Mouse (Mus musculus) hindbrain, embryonic 15.5 days (tissue): ENCODE data around the gene Dio1. TPM values are rescaled to one million over a fixed set of nuclear protein-coding genes. Genes with fewer than 3 reads are reported as not detected.

ENCODE experiments used
- ATAC-seq: fragments of 200-750 bp; cut with Nextera tagmentation; 2 replicates; pipeline ENCODE4 v1.8.0; 2017; ENCODE audit warnings: low read depth, moderate number of reproducible peaks, moderate TSS enrichment; ENCODE audit not compliant: low FRiP score
- H3K27ac ChIP-seq: fragments of 300-500 bp; sonication (generic); replicated peaks from 2 replicates; pipeline ENCODE4 v1.5.1; 2015; ENCODE audit warnings: mild to moderate bottlenecking, inconsistent platforms
- H3K27me3 ChIP-seq: fragments of 300-500 bp; sonication (generic); 2 replicates; pipeline ENCODE4 v1.6.1; 2015; ENCODE audit warnings: control low read depth, inconsistent platforms
- H3K36me3 ChIP-seq: fragments of 300-500 bp; sonication (generic); 2 replicates; pipeline ENCODE4 v1.6.1; 2015; ENCODE audit warnings: control low read depth, inconsistent platforms
- H3K4me1 ChIP-seq: fragments of 300-500 bp; sonication (generic); replicated peaks from 2 replicates; pipeline ENCODE4 v1.6.1; 2015; ENCODE audit warnings: control low read depth, inconsistent platforms
- H3K4me2 ChIP-seq: fragments of 300-500 bp; sonication (generic); 2 replicates; pipeline ENCODE4 v1.6.1; 2015; ENCODE audit warnings: moderate library complexity, mild to moderate bottlenecking, inconsistent platforms
- H3K4me3 ChIP-seq: fragments of 300-500 bp; sonication (generic); 2 replicates; pipeline ENCODE4 v1.5.1; 2015; ENCODE audit warnings: mild to moderate bottlenecking, inconsistent platforms
- H3K9ac ChIP-seq: fragments of 300-500 bp; sonication (generic); 2 replicates; pipeline ENCODE4 v1.6.1; 2015; ENCODE audit warnings: inconsistent platforms
- H3K9me3 ChIP-seq: fragments of 300-500 bp; sonication (generic); 2 replicates; pipeline ENCODE4 v1.6.1; 2016; ENCODE audit warnings: control low read depth, inconsistent platforms
- WGBS: fragments of 180-500 bp; shearing (Covaris S2); methylation state at CpG from one replicate; pipeline ENCODE4 v1.1.7; 2015; 5-methylcytosine and 5-hydroxymethylcytosine counted together
- polyA plus RNA-seq: library from polyadenylated mRNA; unstranded; fragments of >200 nt; fragmentation: Nextera tagmentation; extraction: Ambion mirVana; gene quantifications from 2 replicates; pipeline ENCODE4 v1.2.1, GENCODE M21; 2015

The Dio1 gene
- polyA plus RNA-seq, 1 experiment from 2014 or later, result not detected

GRCm38 (mm10) chr4:107299779-107300340 lies 7.1 kb downstream of the Dio1 start:
- 92% methylated on average over 7 of the region's 7 CpGs for WGBS
- no peak for ATAC-seq
- H3K9ac ChIP-seq, result no peak overlapping the region
- no peak overlapping the region for H3K4me3 ChIP-seq
- H3K27me3 ChIP-seq, result no peaks in the 10 kb centered on the region
- no peak overlapping the region for H3K4me2 ChIP-seq
- H3K4me1 ChIP-seq, result no peaks in the 10 kb centered on the region
- H3K9me3 ChIP-seq, result no peaks in the 10 kb centered on the region
- no peak overlapping the region for H3K27ac ChIP-seq
- H3K36me3 ChIP-seq, result no peaks in the 10 kb centered on the region

DNA sequence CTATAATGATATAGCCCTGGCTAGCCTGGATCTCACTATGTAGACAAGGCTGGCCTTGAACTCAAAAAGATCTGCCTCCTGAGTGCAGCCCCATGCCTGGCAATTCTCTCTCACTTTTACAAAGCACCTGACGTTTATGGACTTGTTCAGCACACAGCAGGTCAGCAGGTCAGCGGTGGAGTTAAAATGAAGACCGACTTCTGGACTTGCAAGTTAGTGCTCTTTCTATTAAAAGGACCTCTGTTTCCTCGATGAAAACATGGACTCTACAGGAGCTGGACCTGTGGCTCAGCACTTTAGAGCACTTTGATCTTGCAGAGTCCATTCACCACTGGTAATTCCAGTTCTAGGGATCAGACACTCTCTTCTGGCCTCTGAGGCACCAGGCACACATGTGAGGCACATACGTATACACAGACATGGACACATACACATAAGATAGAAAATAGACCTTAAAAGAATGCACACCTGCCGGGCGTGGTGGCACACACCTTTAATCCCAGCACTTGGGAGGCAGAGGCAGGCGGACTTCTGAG lies 8.8 kb downstream of the Dio1 start:
- Histone ChIP-seq H3K4me1 (no peaks in the 10 kb centered on the region), H3K9me3 (no peaks in the 10 kb centered on the region), H3K36me3 (no peaks in the 10 kb centered on the region), H3K27ac (no peak overlapping the region), H3K4me3 (no peak overlapping the region), H3K27me3 (no peaks in the 10 kb centered on the region), H3K9ac (no peak overlapping the region), H3K4me2 (no peak overlapping the region)
- 85% methylated on average over 8 of the region's 8 CpGs for WGBS
- ATAC-seq, result no peak

- Histone ChIP-seq H3K4me2 (no peak overlapping the region), H3K9me3 (no peaks in the 10 kb centered on the region)
- no peak for ATAC-seq
These were observed 14.7 kb downstream of the Dio1 start for GRCm38 (mm10) chr4:107292273-107292662.

GRCm38 (mm10) chr4:107291611-107292272 lies 15.2 kb downstream of the Dio1 start:
- Histone ChIP-seq H3K9me3 (no peaks in the 10 kb centered on the region), H3K27me3 (no peaks in the 10 kb centered on the region), H3K4me3 (no peak overlapping the region), H3K27ac (no peak overlapping the region), H3K4me1 (no peaks in the 10 kb centered on the region), H3K4me2 (no peak overlapping the region), H3K36me3 (no peaks in the 10 kb centered on the region), H3K9ac (no peak overlapping the region)
- WGBS, result 83% methylated on average over 7 of the region's 7 CpGs
- no peak for ATAC-seq

More at GRCm38 (mm10) chr4:107292273-107292662, 14.7 kb downstream of the Dio1 start:
- Histone ChIP-seq H3K4me1 (no peaks in the 10 kb centered on the region), H3K9ac (no peak overlapping the region), H3K27me3 (no peaks in the 10 kb centered on the region), H3K27ac (no peak overlapping the region), H3K36me3 (no peaks in the 10 kb centered on the region), H3K4me3 (no peak overlapping the region)
- WGBS, result 67% methylated on average over 4 of the region's 4 CpGs

- no peak for ATAC-seq
- WGBS, result 91% methylated on average over 2 of the region's 2 CpGs
These were observed 19.5 kb downstream of the Dio1 start for GRCm38 (mm10) chr4:107287517-107287916.

DNA sequence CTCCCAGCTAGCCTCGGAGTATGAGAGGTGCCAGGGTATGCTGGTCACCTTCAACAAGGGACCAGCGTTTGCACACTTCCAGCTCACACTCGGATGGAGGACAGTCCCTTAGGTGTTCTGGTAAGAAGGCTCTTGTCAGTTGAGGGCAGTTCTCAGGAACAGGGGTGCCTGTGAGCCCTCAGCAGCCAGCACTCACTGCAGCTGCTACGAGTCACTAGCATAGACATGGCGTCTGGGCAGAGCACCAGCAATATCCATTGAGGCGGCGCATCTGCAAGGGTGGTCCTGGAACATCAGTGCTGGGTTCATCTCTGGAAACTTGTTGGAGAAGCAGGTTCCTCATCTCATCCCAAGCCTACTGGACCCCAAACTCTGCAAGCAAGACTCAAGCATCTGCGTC lies 20.6 kb downstream of the Dio1 start:
- Histone ChIP-seq H3K27me3 (no peaks in the 10 kb centered on the region), H3K4me3 (no peak overlapping the region), H3K9ac (no peak overlapping the region), H3K4me2 (no peak overlapping the region), H3K36me3 (peaks cover 3% of the 10 kb centered on the region; the same call in 1 of the 2 replicates), H3K9me3 (no peaks in the 10 kb centered on the region), H3K4me1 (no peaks in the 10 kb centered on the region), H3K27ac (no peak overlapping the region)
- 98% methylated on average over 8 of the region's 8 CpGs for WGBS
- ATAC-seq, result no peak

More at GRCm38 (mm10) chr4:107287517-107287916, 19.5 kb downstream of the Dio1 start:
- Histone ChIP-seq H3K27ac (no peak overlapping the region), H3K9me3 (no peaks in the 10 kb centered on the region), H3K4me2 (no peak overlapping the region), H3K36me3 (peaks cover 1% of the 10 kb centered on the region; the same call in 1 of the 2 replicates), H3K4me1 (no peaks in the 10 kb centered on the region), H3K9ac (no peak overlapping the region), H3K27me3 (no peaks in the 10 kb centered on the region), H3K4me3 (no peak overlapping the region)

- no peak for ATAC-seq
- no peak overlapping the region for H3K27ac ChIP-seq
- H3K9me3 ChIP-seq, result no peaks in the 10 kb centered on the region
- 76% methylated on average over 3 of the region's 3 CpGs for WGBS
- peaks cover 9% of the 10 kb centered on the region for H3K36me3 ChIP-seq
- H3K4me1 ChIP-seq, result no peaks in the 10 kb centered on the region
- H3K4me2 ChIP-seq, result no peak overlapping the region
- no peak overlapping the region for H3K9ac ChIP-seq
- no peaks in the 10 kb centered on the region for H3K27me3 ChIP-seq
- no peak overlapping the region for H3K4me3 ChIP-seq
These were observed 21.3 kb downstream of the Dio1 start for GRCm38 (mm10) chr4:107285446-107286200.

DNA sequence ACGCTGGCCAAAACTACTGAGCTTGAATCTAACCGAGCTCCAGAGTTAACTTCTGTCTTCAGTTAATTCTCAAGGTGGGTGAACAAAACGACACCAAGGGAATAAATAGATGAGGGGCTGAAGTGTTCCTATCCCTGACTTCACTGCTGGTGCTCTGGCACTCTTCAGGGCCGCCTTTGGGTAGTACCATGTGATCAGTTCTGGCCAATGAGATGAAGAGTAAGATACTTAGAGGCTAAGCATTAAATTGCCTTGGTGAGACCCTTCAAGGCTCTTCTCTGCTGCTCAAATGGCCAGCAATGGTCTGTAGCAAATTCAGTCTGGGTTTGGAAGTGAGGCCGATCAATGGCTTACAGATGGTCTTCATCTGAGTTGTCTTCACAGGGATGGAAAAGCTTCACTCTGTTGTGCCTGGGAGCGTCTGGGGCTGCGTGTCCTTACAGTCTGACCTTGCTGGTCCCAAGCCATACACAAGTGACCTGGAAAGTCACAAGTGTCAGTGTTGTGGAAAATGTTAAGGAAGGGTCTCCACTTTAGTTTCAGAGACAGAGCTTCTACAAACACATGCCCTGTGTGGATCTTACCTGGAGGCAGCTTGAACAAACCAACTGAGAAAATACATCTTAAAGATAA lies 26.0 kb downstream of the Dio1 start:
- peaks cover 6% of the 10 kb centered on the region; the same call in 1 of the 2 replicates for H3K4me1 ChIP-seq
- no peak overlapping the region for H3K4me3 ChIP-seq
- peaks cover 18% of the 10 kb centered on the region for H3K36me3 ChIP-seq
- 83% methylated on average over 7 of the region's 7 CpGs for WGBS
- H3K9me3 ChIP-seq, result no peaks in the 10 kb centered on the region
- ATAC-seq, result no peak
- no peak overlapping the region for H3K9ac ChIP-seq
- no peak overlapping the region for H3K4me2 ChIP-seq
- no peaks in the 10 kb centered on the region for H3K27me3 ChIP-seq
- no peak overlapping the region for H3K27ac ChIP-seq

DNA sequence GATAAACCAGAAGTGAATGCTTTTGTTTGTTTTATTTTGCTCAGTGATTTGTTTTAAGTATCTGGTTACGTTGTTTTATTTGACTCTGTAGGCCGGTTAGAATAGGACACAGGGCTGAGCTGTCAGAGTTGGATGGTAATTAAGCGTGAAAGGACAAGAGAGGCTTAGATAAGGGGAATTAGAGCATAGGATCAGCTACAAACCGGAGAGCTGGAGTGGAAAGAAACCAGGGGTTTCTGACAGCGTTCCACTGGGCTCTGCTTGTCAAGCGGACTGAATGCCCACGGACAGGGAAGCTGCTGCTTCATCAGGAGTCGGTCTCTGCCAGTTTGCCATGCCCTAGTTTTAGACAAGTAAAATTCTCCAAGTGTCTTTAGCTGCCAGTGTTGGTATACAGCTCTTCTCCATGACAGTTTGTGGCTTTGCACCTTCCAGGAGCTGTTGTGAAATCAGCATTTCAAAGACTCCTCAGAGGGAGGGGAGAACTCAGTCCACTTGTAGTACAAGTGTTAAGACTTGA lies 28.7 kb downstream of the Dio1 start:
- peaks cover 6% of the 10 kb centered on the region; the same call in 1 of the 2 replicates for H3K4me1 ChIP-seq
- no peak for ATAC-seq
- H3K4me2 ChIP-seq, result no peak overlapping the region
- no peaks in the 10 kb centered on the region for H3K27me3 ChIP-seq
- H3K36me3 ChIP-seq, result peaks cover 18% of the 10 kb centered on the region
- H3K9ac ChIP-seq, result no peak overlapping the region
- WGBS, result 11% methylated on average over 8 of the region's 8 CpGs
- no peaks in the 10 kb centered on the region for H3K9me3 ChIP-seq
- H3K27ac ChIP-seq, result no peak overlapping the region
- no peak overlapping the region for H3K4me3 ChIP-seq

GRCm38 (mm10) chr4:107274511-107274910 lies 32.5 kb downstream of the Dio1 start:
- no peaks in the 10 kb centered on the region for H3K27me3 ChIP-seq
- H3K36me3 ChIP-seq, result no peaks in the 10 kb centered on the region; the same call in none of the 2 replicates
- no peak overlapping the region for H3K4me3 ChIP-seq
- no peak overlapping the region for H3K4me2 ChIP-seq
- ATAC-seq, result no peak
- H3K9me3 ChIP-seq, result no peaks in the 10 kb centered on the region
- H3K4me1 ChIP-seq, result peaks cover 6% of the 10 kb centered on the region; the same call in 1 of the 2 replicates
- H3K27ac ChIP-seq, result no peak overlapping the region
- WGBS, result 87% methylated on average over 5 of the region's 5 CpGs
- no peak overlapping the region for H3K9ac ChIP-seq

DNA sequence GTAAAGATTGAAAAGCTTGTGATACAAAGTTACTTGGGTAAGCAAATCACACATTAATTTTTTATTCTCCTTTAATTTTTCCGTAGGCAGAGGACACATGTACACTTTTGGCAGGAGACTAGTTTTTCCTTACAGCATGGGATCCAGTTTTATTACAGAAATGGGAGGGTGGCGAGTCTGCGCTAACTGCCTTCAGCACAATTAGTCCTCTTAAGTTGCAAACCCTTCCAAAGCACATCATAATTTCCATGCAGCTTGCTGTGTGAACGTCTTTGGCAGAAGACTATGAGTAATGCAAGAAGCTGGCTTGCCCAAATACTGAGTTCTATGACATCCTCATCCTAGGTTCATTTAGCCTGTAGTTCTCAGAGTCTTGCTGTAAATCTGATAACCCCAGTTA lies 33.3 kb downstream of the Dio1 start:
- H3K4me3 ChIP-seq, result no peak overlapping the region
- H3K27me3 ChIP-seq, result no peaks in the 10 kb centered on the region
- H3K9me3 ChIP-seq, result no peaks in the 10 kb centered on the region
- WGBS, result 81% methylated on average over 4 of the region's 4 CpGs
- H3K4me1 ChIP-seq, result peaks cover 6% of the 10 kb centered on the region; the same call in 1 of the 2 replicates
- no peak for ATAC-seq
- H3K4me2 ChIP-seq, result no peak overlapping the region
- H3K36me3 ChIP-seq, result no peaks in the 10 kb centered on the region; the same call in none of the 2 replicates
- no peak overlapping the region for H3K27ac ChIP-seq
- H3K9ac ChIP-seq, result no peak overlapping the region
